Mouse (Mus musculus) heart, adult 2 months (tissue): ENCODE measurements around the gene Cdc16.
A peak's percentile ranks its signal among the peaks of the same experiment; 100 is the strongest.

ENCODE experiments used
- CTCF ChIP-seq: fragments of 200-600 bp; IDR thresholded peaks from 2 replicates; pipeline ENCODE4 v1.8.1; 2022; ENCODE audit warnings: antibody characterized with exemption, mild to moderate bottlenecking, moderate library complexity
- POLR2A ChIP-seq: fragments of 200-500 bp; IDR thresholded peaks from 2 replicates; pipeline ENCODE4 v1.6.1; 2011; ENCODE audit warnings: mild to moderate bottlenecking, low read depth, low read length, control low read depth; ENCODE audit not compliant: insufficient read depth

GRCm38 (mm10) chr8:13757805-13758727, 590 bp downstream of the Cdc16 start:
- TF ChIP-seq CTCF (peak; percentile 77), POLR2A (no peak)
